Mouse (Mus musculus): Measurements from ENCODE around the gene Kcnj12.

GRCm38 (mm10) chr11:61026381-61026780, 4.0 kb downstream of the Kcnj12 start:
- TF ChIP-seq CTCF (IDR thresholded peaks at IDR 0.05; ENCODE audit: low read depth): no peak
- TF ChIP-seq EP300 (IDR thresholded peaks at IDR 0.05; ENCODE audit: low read depth): no peak

Data from liver, postnatal 0 days (tissue).